In the genomic region with DNA sequence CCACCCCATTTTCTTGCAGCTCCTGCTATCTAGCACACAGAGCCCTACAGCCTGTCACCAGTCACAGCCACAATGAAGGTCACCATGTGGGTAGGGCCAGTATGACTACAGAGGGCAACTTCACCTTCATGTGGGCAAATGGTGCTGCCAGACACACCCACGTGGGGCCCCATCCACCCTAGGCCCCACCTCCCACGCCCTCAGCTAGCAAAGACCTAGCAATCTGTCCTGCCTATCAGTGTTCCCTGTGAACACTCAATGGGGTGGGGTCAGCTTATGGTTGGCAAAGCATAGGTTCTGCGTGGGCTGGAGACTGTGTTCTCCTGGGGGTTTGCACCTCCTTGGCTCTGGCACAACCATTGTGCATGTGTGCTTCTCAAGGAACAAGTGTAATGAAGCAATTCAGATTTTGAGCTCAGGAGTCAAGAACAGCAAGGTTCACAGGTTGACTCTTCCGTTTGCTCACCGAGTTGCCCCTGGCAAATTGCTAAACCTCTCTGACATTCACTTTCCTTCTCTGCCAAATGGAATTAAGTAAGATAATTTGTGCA, we compare ENCODE assay signal across 10 mouse cellular contexts. TPM values are rescaled to one million over a fixed set of nuclear protein-coding genes. Genes with fewer than 3 reads are reported as not detected.
DNase-seq lines count a peak whose midpoint lies in the region; ATAC-seq lines count a peak whose summit lies in the region.
"Had no signal": no experiment of that assay in that cellular context is flagged by ENCODE, and none has a peak within 500 bp of the region (broad histone marks: within the 10 kb centered on the region; RNA-seq: fewer than 3 reads in every experiment).

No protein-coding gene starts in this region.

- no peaks in the 10 kb centered on the region for H3K36me3 ChIP-seq in heart, embryonic 10.5 days
- 0 out of 2 replicates have a peak, but pooled peaks cover 4% of the 10 kb centered on the region for H3K36me3 ChIP-seq in liver, embryonic 15.5 days (replicated peaks)

- H3K4me2 ChIP-seq in liver, embryonic 15.5 days = peak overlapping the region; percentile 4; the same call in 1 of the 2 replicates
- H3K4me2 ChIP-seq: embryonic facial prominence, embryonic 12.5 days had no signal

- H3K27me3 ChIP-seq in heart, embryonic 10.5 days (ENCODE audit: insufficient read depth, poor library complexity, severe bottlenecking) = peaks cover 52% of the 10 kb centered on the region
- 0 out of 2 replicates have a peak, but pooled peaks cover 3% of the 10 kb centered on the region for H3K27me3 ChIP-seq in liver, embryonic 15.5 days
- H3K27me3 ChIP-seq: embryonic facial prominence, embryonic 12.5 days had no signal

- H3K4me1 ChIP-seq in heart, embryonic 10.5 days = peaks cover 48% of the 10 kb centered on the region
- H3K4me1 ChIP-seq in liver, embryonic 15.5 days (replicated peaks) = peaks cover 76% of the 10 kb centered on the region
- H3K4me1 ChIP-seq: embryonic facial prominence, embryonic 12.5 days had no signal

- intact Hi-C loops in left cerebral cortex, postnatal 4 days (cut with DNase I) = no loop called here

- no peak overlapping the region for H3K4me3 ChIP-seq in heart, embryonic 10.5 days
- no peak overlapping the region for H3K4me3 ChIP-seq in liver, embryonic 15.5 days (replicated peaks)
- H3K4me3 ChIP-seq: embryonic facial prominence, embryonic 12.5 days had no signal

- 73% methylated on average over 5 of the region's 5 CpGs for WGBS in heart, embryonic 10.5 days
- 34% methylated on average over 5 of the region's 5 CpGs for WGBS in liver, embryonic 15.5 days (ENCODE audit: insufficient replicate concordance)

- no peak overlapping the region for H3K9ac ChIP-seq in liver, embryonic 15.5 days
- H3K9ac ChIP-seq: embryonic facial prominence, embryonic 12.5 days had no signal

- peak; percentile 97 for DNase-seq in heart, adult 11 months
- DNase-seq in heart, embryonic 10.5 days (ENCODE audit: low spot score) = no peak
- peak; percentile 38 for DNase-seq in 416B (ENCODE audit: low read depth)
- DNase-seq in c-Kit-positive CD71-positive TER-119-positive erythroid progenitor cells, embryonic 14.5 days (ENCODE audit: low spot score) = peak; percentile 63
- DNase-seq in ovary, adult 18-20 months (ENCODE audit: low spot score) = no peak
- DNase-seq in retina, embryonic 14.5 days (ENCODE audit: low spot score) = no peak
- DNase-seq in left cerebral cortex, postnatal 4 days = no peak
- DNase-seq: midbrain, embryonic 14.5 days had no signal

- no peaks in the 10 kb centered on the region for H3K9me3 ChIP-seq in heart, embryonic 10.5 days
- H3K9me3 ChIP-seq in liver, embryonic 15.5 days (replicated peaks) = no peaks in the 10 kb centered on the region
- H3K9me3 ChIP-seq: embryonic facial prominence, embryonic 12.5 days had no signal

- H3K27ac ChIP-seq in heart, embryonic 10.5 days = no peak overlapping the region
- H3K27ac ChIP-seq in liver, embryonic 15.5 days (replicated peaks) = peak overlapping the region; percentile 16; the same call in 1 of the 2 replicates
- H3K27ac ChIP-seq: embryonic facial prominence, embryonic 12.5 days had no signal

- ATAC-seq in liver, embryonic 15.5 days (ENCODE audit: insufficient read depth) = peak; percentile 40

RNA-seq across cellular contexts. Expression of a gene that starts 9.0 kb away (rescaled TPM):
- polyA plus RNA-seq in heart, embryonic 10.5 days (2016; fragmentation: Nextera tagmentation; extraction: Ambion mirVana) = 7.0 and 21.2 TPM in 2 replicates
- polyA plus RNA-seq in liver, embryonic 15.5 days (2015; fragmentation: Nextera tagmentation; extraction: Ambion mirVana) = 27.6 and 33.3 TPM in 2 replicates
- total RNA-seq in left cerebral cortex, postnatal 4 days (2021) = 10 to 100 TPM; 16.4 to 22.8 TPM

Comparison
In these comparisons a context has a peak if more than half of its experiments do, and no peak if none do; other contexts are left out.
1. DNase-seq: peak in heart, adult 11 months (single experiment), 416B (single experiment) and c-Kit-positive CD71-positive TER-119-positive erythroid progenitor cells, embryonic 14.5 days (single experiment); none in heart, embryonic 10.5 days (single experiment), ovary, adult 18-20 months (single experiment), retina, embryonic 14.5 days (single experiment) and left cerebral cortex, postnatal 4 days (single experiment).